Mouse (Mus musculus): ENCODE measurements around the gene Hira.

The Hira gene

GRCm38 (mm10) chr16:19013550-19013949 is 136.7 kb downstream of the Hira start:
- no peak for DNase-seq (ENCODE audit: extremely low spot score, low spot score)

- DNase-seq (ENCODE audit: extremely low spot score, low spot score) = no peak
Measured at GRCm38 (mm10) chr16:19014650-19015049, 137.8 kb downstream of the Hira start.
